8 mouse cellular contexts compared by ENCODE assay signal in the genomic region with DNA sequence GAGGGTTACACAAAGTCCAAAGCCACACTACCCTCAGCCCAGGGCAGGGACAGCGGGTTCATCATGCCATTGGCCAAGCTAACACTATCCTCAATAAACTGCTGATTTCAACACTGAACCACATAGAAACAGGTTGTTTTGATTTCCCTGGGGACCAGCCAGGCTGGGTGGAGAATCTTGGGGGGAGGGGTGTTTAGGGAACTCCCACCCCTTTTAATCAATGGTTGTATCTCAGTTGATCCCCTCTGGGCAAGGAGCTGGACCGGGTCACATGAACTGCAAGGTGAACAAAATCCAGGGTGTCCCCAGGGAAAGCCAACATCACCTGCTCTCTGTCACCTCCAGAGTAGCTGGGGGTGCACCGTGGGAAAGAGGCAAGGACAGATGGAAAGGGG. TPM values are rescaled to one million over a fixed set of nuclear protein-coding genes. Genes with fewer than 3 reads are reported as not detected.
DNase-seq lines count a peak whose midpoint lies in the region; ATAC-seq and TF ChIP-seq lines count a peak whose summit lies in the region.

No protein-coding gene starts in this region.

- H3K9ac ChIP-seq in heart, postnatal 0 days (replicated peaks; ENCODE audit: low read depth, low read length), result peak overlapping the region; percentile 75

- peak overlapping the region; percentile 92 for H3K4me3 ChIP-seq in brown adipose tissue, adult 24 weeks (ENCODE audit: insufficient read depth, low read depth, low read length)
- H3K4me3 ChIP-seq in heart, postnatal 0 days (ENCODE audit: low read depth, low read length), result peak overlapping the region; percentile 68
- peak overlapping the region; percentile 43 for H3K4me3 ChIP-seq in macrophage (ENCODE audit: inconsistent target)

- H3K27me3 ChIP-seq in heart, postnatal 0 days (ENCODE audit: control insufficient read depth, insufficient read depth, low read length), result no peaks in the 10 kb centered on the region

- H3K79me2 ChIP-seq in macrophage (ENCODE audit: inconsistent target), result peaks cover 36% of the 10 kb centered on the region; the same call in 1 of the 2 replicates

- TF ChIP-seq CTCF in heart, postnatal 0 days (IDR thresholded peaks at IDR 0.05; ENCODE audit: low read depth), result no peak

- H3K36me3 ChIP-seq in heart, postnatal 0 days (replicated peaks; ENCODE audit: control insufficient read depth, insufficient read depth, low read length), result no peaks in the 10 kb centered on the region
- no peaks in the 10 kb centered on the region for H3K36me3 ChIP-seq in macrophage (ENCODE audit: inconsistent target)

- WGBS in heart, postnatal 0 days, result 41% methylated on average over 3 of the region's 3 CpGs
- WGBS in macrophage (ENCODE audit: missing documents), result 39% methylated on average over 3 of the region's 3 CpGs

- peak; percentile 32 for DNase-seq in kidney, adult 18-20 months
- DNase-seq in kidney, postnatal 14 days, result no peak
- no peak for DNase-seq in heart, postnatal 0 days (ENCODE audit: low spot score)
- no peak for DNase-seq in layer of hippocampus, adult 11-12 months (ENCODE audit: low spot score)
- DNase-seq in spleen, postnatal 36 days (ENCODE audit: low spot score in 2 of 2), result no peak
- DNase-seq in left cerebral cortex, adult 18-20 months (ENCODE audit: low spot score in 2 of 2), result no peak

- no peak for TF ChIP-seq EP300 in heart, postnatal 0 days (IDR thresholded peaks at IDR 0.05; ENCODE audit: low read depth)

- no peaks in the 10 kb centered on the region for H3K9me3 ChIP-seq in heart, postnatal 0 days (replicated peaks; ENCODE audit: control insufficient read depth, low read length)

- peak overlapping the region; percentile 70 for H3K27ac ChIP-seq in brown adipose tissue, adult 24 weeks (replicated peaks; ENCODE audit: low read depth, low read length)
- H3K27ac ChIP-seq in heart, postnatal 0 days (ENCODE audit: low read depth), result peak overlapping the region; percentile 23; the same call in 1 of the 2 replicates
- H3K27ac ChIP-seq in macrophage, result no peak overlapping the region

- peaks cover 29% of the 10 kb centered on the region for H3K4me1 ChIP-seq in brown adipose tissue, adult 24 weeks (ENCODE audit: control insufficient read depth, insufficient read depth, insufficient read length, low read length)
- peaks cover 52% of the 10 kb centered on the region for H3K4me1 ChIP-seq in heart, postnatal 0 days (ENCODE audit: control insufficient read depth, insufficient read depth)

- no peak for ATAC-seq in heart, postnatal 0 days (ENCODE audit: insufficient read depth, low read depth)

- peak overlapping the region; percentile 96 for H3K4me2 ChIP-seq in heart, postnatal 0 days (ENCODE audit: low read depth, low read length)

RNA-seq across cellular contexts. Expression of a gene that starts 2.1 kb away (rescaled TPM):
- 40.8 and 47.5 TPM in 2 replicates for polyA plus RNA-seq in brown adipose tissue, adult 24 weeks (2012; ENCODE audit: insufficient read depth, insufficient read length, missing spikeins)
- 86.5 and 94.0 TPM in 2 replicates for total RNA-seq in heart, postnatal 0 days (2014; rRNA removed; ENCODE audit: low replicate concordance)
- polyA plus RNA-seq in heart, postnatal 0 days (2015; fragmentation: Nextera tagmentation; extraction: Ambion mirVana), result 51.9 and 54.8 TPM in 2 replicates
- 10 to 100 TPM in 17 of 26 experiments, 1 to 10 TPM in 8, under 1 TPM in 1; 0.74 to 78.5 (median 15.2) TPM for total RNA-seq in macrophage (2018; cell fraction: chromatin; rRNA removed)
- total RNA-seq in macrophage (2018; cell fraction: cytosol; rRNA removed), result 100 to 1,000 TPM in 5 of 26 experiments, 10 to 100 TPM in 21; 11.9 to 121 (median 44.9) TPM
- 100 to 1,000 TPM in 7 of 26 experiments, 10 to 100 TPM in 18, 1 to 10 TPM in 1; 9.4 to 128 (median 26.3) TPM for total RNA-seq in macrophage (2018; cell fraction: nucleus; rRNA removed)
- polyA plus RNA-seq in macrophage (2018), result 81.3 to 174 TPM (median 111 TPM) in 3 replicates
- 10 to 100 TPM; 71.3 to 81.2 TPM for total RNA-seq in left cerebral cortex, adult 18-20 months (2021)
